Mouse (Mus musculus) neural tube, embryonic 15.5 days (tissue): Measurements from ENCODE around the gene Ero1l. TPM values are rescaled to one million over a fixed set of nuclear protein-coding genes. Genes with fewer than 3 reads are reported as not detected.

Source experiments
- ATAC-seq: fragments of 200-750 bp; cut with Nextera tagmentation; 2 replicates; pipeline ENCODE4 v1.8.0; 2017; ENCODE audit warnings: mild to moderate bottlenecking, moderate TSS enrichment, moderate library complexity; ENCODE audit not compliant: low FRiP score
- H3K27ac ChIP-seq: fragments of 300-500 bp; sonication (generic); replicated peaks from 2 replicates; pipeline ENCODE4 v1.5.1; 2015; ENCODE audit warnings: mild to moderate bottlenecking, inconsistent platforms
- H3K27me3 ChIP-seq: fragments of 300-500 bp; sonication (generic); replicated peaks from 2 replicates; pipeline ENCODE4 v1.6.1; 2015; ENCODE audit warnings: inconsistent platforms
- H3K36me3 ChIP-seq: fragments of 300-500 bp; sonication (generic); 2 replicates; pipeline ENCODE4 v1.6.1; 2015; ENCODE audit warnings: inconsistent platforms
- H3K4me1 ChIP-seq: fragments of 300-500 bp; sonication (generic); 2 replicates; pipeline ENCODE4 v1.6.1; 2015; ENCODE audit warnings: inconsistent platforms
- H3K4me2 ChIP-seq: fragments of 300-500 bp; sonication (generic); 2 replicates; pipeline ENCODE4 v1.6.1; 2015; ENCODE audit warnings: inconsistent platforms, mild to moderate bottlenecking, moderate library complexity
- H3K4me3 ChIP-seq: fragments of 300-500 bp; sonication (generic); replicated peaks from 2 replicates; pipeline ENCODE4 v1.5.1; 2015; ENCODE audit warnings: mild to moderate bottlenecking, inconsistent platforms
- H3K9ac ChIP-seq: fragments of 300-500 bp; sonication (generic); replicated peaks from 2 replicates; pipeline ENCODE4 v1.6.1; 2015; ENCODE audit warnings: mild to moderate bottlenecking, inconsistent platforms
- H3K9me3 ChIP-seq: fragments of 300-500 bp; sonication (generic); replicated peaks from 2 replicates; pipeline ENCODE4 v1.6.1; 2016; ENCODE audit warnings: inconsistent platforms
- WGBS: fragments of 180-500 bp; shearing (Covaris S2); methylation state at CpG from one replicate; pipeline ENCODE4 v1.1.7; 2015; ENCODE audit warnings: mixed read lengths; 5-methylcytosine and 5-hydroxymethylcytosine counted together
- polyA plus RNA-seq: library from polyadenylated mRNA; unstranded; fragments of >200 nt; fragmentation: Nextera tagmentation; extraction: Ambion mirVana; gene quantifications from 2 replicates; pipeline ENCODE4 v1.2.1, GENCODE M21; 2015

The Ero1l gene
- polyA plus RNA-seq, 1 experiment from 2014 or later, result 20.1 TPM

DNA sequence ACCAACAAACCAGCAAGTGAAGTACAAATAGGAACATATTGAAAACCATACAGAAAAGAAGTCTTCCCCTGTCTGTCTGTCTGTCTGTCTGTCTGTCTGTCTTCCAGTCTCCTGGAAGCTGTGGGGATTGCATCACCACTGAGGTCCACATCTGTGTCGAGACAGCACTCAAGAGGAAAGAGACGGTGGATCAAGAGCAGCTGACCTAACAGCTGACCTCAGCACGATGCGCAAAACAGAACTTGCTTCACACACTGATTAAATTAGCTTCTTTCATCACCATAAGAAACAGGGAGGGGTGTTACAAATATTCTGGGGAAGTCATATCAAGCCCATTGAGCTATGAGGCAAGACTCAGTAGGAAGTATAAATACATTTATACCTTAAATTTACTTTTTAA lies 27.0 kb downstream of the Ero1l start:
- WGBS, result 80% methylated on average over 4 of the region's 4 CpGs
- H3K4me1 ChIP-seq, result no peaks in the 10 kb centered on the region

DNA sequence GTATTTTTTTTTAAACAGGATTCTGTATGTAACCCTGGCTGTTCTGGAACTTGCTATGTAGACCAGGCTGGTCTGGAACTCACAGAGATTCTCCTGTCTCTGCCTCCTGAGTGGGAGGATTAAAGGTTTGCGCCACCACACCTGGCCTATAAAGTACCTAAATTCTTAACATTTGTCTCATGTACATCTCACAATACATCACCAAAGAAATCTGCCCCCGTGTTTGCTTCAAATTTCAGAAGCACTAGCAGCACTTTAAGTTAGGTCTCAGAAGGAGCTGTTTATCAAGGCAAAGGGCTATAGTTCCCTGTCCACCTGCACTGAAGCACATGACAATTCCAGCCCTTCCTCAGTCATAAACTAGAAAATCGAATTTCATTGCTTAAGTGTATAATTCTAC lies 36.5 kb downstream of the Ero1l start:
- peaks cover 28% of the 10 kb centered on the region for H3K36me3 ChIP-seq
- H3K27me3 ChIP-seq, result no peaks in the 10 kb centered on the region
- H3K27ac ChIP-seq, result no peak overlapping the region
- no peak overlapping the region for H3K4me2 ChIP-seq
- no peak for ATAC-seq
- no peak overlapping the region for H3K9ac ChIP-seq
- 88% methylated on average over 3 of the region's 3 CpGs for WGBS
- no peak overlapping the region for H3K4me3 ChIP-seq
- no peaks in the 10 kb centered on the region for H3K9me3 ChIP-seq
- H3K4me1 ChIP-seq, result no peaks in the 10 kb centered on the region

More for the DNA sequence above, 27.0 kb downstream of the Ero1l start:
- no peaks in the 10 kb centered on the region for H3K9me3 ChIP-seq
- peaks cover 41% of the 10 kb centered on the region for H3K36me3 ChIP-seq
- no peak overlapping the region for H3K4me2 ChIP-seq
- ATAC-seq, result no peak
- H3K27ac ChIP-seq, result no peak overlapping the region
- no peaks in the 10 kb centered on the region for H3K27me3 ChIP-seq
- H3K9ac ChIP-seq, result no peak overlapping the region
- H3K4me3 ChIP-seq, result no peak overlapping the region

DNA sequence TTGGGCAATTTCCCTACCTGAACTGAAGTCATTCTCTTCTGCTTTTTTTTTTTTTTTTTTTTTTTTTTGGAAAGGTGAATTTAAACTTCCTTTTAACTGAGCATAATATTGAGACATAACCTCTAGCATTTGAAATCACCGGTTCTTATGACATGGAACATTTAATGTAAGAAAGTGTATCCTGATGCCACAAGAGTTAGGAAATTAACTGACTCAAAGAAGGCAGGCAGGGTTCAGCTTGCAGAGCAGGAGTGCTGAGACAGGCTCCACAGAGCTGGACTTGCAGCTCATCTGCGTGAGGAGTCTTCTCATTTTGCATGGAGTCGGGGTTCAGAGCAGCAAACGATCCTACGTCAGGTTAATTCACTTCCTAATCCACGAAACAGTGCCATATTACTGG lies 42.8 kb downstream of the Ero1l start:
- ATAC-seq, result no peak
- Histone ChIP-seq H3K27me3 (no peaks in the 10 kb centered on the region), H3K4me3 (no peak overlapping the region), H3K9ac (no peak overlapping the region), H3K27ac (no peak overlapping the region), H3K9me3 (no peaks in the 10 kb centered on the region), H3K4me1 (no peaks in the 10 kb centered on the region), H3K4me2 (no peak overlapping the region), H3K36me3 (peaks cover 19% of the 10 kb centered on the region)
- 92% methylated on average over 6 of the region's 6 CpGs for WGBS

DNA sequence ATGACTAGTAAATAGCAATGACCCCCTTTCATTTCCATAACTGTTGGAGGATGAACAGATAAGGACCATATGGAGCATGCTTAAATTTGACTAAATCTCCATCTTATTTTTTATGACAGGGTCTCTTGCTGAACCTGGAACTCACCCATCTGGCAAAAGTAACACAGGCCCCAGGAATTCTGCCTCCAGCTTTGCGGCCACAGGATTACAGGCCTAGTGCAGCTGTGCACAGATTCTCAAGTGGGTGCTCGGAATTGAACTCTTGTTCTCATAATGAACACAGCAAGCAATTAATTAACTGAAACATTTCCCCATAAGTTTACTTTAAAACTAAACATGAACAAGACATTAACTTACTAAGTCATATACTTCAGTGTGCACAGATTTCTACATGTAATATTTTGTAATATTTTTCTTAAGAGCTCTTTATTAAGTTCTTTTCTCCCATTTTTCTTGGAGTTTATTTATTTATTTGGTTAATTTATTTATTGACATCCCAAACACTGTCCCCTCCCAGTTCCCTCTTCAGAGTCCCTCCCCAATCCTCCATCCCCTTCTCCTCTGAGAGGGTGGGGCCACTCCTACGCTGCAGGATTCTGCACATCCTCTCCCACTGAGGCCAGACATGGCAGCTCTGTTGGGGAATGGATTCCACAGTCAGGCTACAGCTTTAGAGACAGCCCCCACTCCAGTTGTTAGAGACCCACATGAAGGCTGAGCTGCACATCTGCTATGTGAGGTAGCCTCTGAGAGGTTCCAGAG lies 54.6 kb downstream of the Ero1l start:
- Histone ChIP-seq H3K9me3 (no peaks in the 10 kb centered on the region), H3K27me3 (no peaks in the 10 kb centered on the region), H3K4me3 (no peak overlapping the region), H3K9ac (no peak overlapping the region), H3K27ac (no peak overlapping the region), H3K4me1 (no peaks in the 10 kb centered on the region), H3K4me2 (no peak overlapping the region), H3K36me3 (peaks cover 15% of the 10 kb centered on the region)
- no peak for ATAC-seq
- 79% methylated on average over 3 of the region's 3 CpGs for WGBS

DNA sequence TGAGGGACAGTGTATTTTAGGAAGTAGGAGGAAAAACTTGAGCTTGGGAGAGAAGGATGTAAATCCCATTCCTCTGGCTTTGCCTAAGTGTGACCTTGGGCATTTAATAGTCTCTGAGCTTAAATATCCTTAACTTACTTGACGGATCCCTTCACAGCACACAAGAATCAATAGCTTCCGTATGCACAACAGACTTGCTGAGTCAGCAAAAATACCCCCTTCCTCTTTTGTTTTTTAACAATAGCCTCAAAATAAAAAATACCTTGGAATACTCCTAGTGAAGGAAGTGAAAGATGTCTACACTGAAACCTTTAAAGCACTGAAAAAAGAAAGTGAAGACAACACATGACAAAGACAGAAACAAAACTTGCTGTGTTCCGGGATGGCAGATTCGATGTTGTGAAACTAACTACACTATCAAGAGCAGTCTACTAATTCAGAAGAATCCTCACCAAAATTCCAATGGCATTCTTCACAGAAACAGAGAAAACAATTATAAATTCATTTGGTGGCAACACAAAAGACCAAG lies 67.0 kb downstream of the Ero1l start:
- no peak overlapping the region for H3K9ac ChIP-seq
- no peak overlapping the region for H3K4me3 ChIP-seq
- ATAC-seq, result no peak
- 91% methylated on average over 4 of the region's 4 CpGs for WGBS
- no peak overlapping the region for H3K27ac ChIP-seq
- no peaks in the 10 kb centered on the region for H3K9me3 ChIP-seq
- H3K4me1 ChIP-seq, result no peaks in the 10 kb centered on the region
- H3K36me3 ChIP-seq, result peaks cover 11% of the 10 kb centered on the region; the same call in 1 of the 2 replicates
- no peak overlapping the region for H3K4me2 ChIP-seq
- H3K27me3 ChIP-seq, result no peaks in the 10 kb centered on the region

DNA sequence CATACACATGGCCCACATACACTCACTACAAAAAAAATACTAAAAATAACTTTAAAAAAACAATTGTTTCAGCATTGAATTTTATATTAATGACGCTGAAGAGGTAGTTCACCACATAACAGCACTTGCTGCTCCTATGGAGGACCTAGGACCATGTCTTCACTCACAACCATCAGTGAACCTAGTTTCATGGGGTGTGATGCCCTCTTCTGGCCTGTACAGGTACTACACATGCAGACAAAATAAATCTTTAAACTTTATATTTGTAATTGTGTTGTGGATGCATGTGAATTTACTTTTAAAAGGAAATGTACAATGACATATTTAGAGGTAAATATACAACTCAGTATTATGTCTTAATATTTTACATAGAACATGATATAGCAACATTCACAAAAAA lies 77.0 kb downstream of the Ero1l start:
- 61% methylated on average over 1 of the region's 1 CpGs for WGBS
- H3K4me1 ChIP-seq, result no peaks in the 10 kb centered on the region
- no peak for ATAC-seq

DNA sequence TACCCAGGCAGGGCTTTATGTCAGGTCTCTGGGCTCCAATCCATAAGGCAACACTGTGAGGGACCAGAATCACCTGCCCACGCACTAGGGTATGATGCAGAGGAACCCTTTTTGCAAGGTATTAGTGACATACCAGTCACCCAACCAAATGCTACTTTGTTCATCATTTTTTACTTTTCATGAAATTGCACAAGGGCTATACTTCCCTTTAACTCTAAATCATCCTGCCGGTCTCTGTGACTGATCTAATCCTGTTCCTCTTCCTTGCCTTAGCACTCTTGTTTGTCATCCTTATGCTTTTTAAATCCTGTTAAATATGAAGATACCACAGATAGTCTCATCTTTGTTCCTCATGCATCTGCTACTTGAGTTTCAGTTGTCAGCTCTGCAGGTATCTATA lies 79.5 kb downstream of the Ero1l start:
- no peaks in the 10 kb centered on the region for H3K36me3 ChIP-seq
- no peaks in the 10 kb centered on the region for H3K9me3 ChIP-seq
- WGBS, result 86% methylated on average over 2 of the region's 2 CpGs
- H3K4me2 ChIP-seq, result no peak overlapping the region
- H3K4me1 ChIP-seq, result no peaks in the 10 kb centered on the region
- no peak overlapping the region for H3K27ac ChIP-seq
- H3K4me3 ChIP-seq, result no peak overlapping the region
- no peaks in the 10 kb centered on the region for H3K27me3 ChIP-seq
- no peak overlapping the region for H3K9ac ChIP-seq
- no peak for ATAC-seq

More for the DNA sequence above, 77.0 kb downstream of the Ero1l start:
- H3K27ac ChIP-seq, result no peak overlapping the region
- no peaks in the 10 kb centered on the region for H3K27me3 ChIP-seq
- no peak overlapping the region for H3K9ac ChIP-seq
- H3K4me2 ChIP-seq, result no peak overlapping the region
- H3K36me3 ChIP-seq, result peaks cover 2% of the 10 kb centered on the region; the same call in 1 of the 2 replicates
- no peak overlapping the region for H3K4me3 ChIP-seq
- no peaks in the 10 kb centered on the region for H3K9me3 ChIP-seq

Other genes starting within 250 kb of the Ero1l start
- gene Gpr137c, start 99.1 kb downstream of the Ero1l start, polyA plus RNA-seq, result 11.7 and 12.9 TPM in 2 replicates
- gene Txndc16, start 98.4 kb downstream of the Ero1l start, polyA plus RNA-seq, result 32.6 and 36.2 TPM in 2 replicates
- 148 and 153 TPM in 2 replicates for gene Psmc6, start 11.0 kb upstream of the Ero1l start, polyA plus RNA-seq
- gene Styx, start 32.3 kb upstream of the Ero1l start, polyA plus RNA-seq, result 68.0 and 68.8 TPM in 2 replicates
- gene Gnpnat1, start 86.1 kb upstream of the Ero1l start, polyA plus RNA-seq, result 29.4 and 32.6 TPM in 2 replicates
- gene Fermt2, start 211.3 kb upstream of the Ero1l start, polyA plus RNA-seq, result 78.7 and 103 TPM in 2 replicates